Mouse (Mus musculus) kidney, postnatal 0 days (tissue): Measurements from ENCODE around the gene Psmb3. TPM values are rescaled to one million over a fixed set of nuclear protein-coding genes. Genes with fewer than 3 reads are reported as not detected.
"Not testable (repeated sequence)": the region's sequence is repeated elsewhere in the genome, so short reads cannot be mapped to it uniquely, and the experiment has no call there.

Source experiments
- ATAC-seq: fragments of 200-750 bp; cut with Nextera tagmentation; replicated peaks from 2 replicates; pipeline ENCODE4 v1.8.0; 2017; ENCODE audit warnings: low read depth, moderate number of reproducible peaks, moderate TSS enrichment, moderate library complexity; ENCODE audit not compliant: low FRiP score
- DNase-seq: peaks from one replicate; pipeline ENCODE4 v3.0.0-alpha.2; 2016; ENCODE audit warnings: low spot score
- H3K27ac ChIP-seq: fragments of 300-500 bp; sonication (generic); 2 replicates; pipeline ENCODE4 v1.5.1; 2014; ENCODE audit warnings: mild to moderate bottlenecking
- H3K27me3 ChIP-seq: fragments of 300-500 bp; sonication (generic); 2 replicates; pipeline ENCODE4 v1.6.1; 2014; ENCODE audit warnings: low read length, mixed read lengths; ENCODE audit not compliant: insufficient read depth
- H3K36me3 ChIP-seq: fragments of 300-500 bp; sonication (generic); 2 replicates; pipeline ENCODE4 v1.6.1; 2014; ENCODE audit warnings: low read length, mixed read lengths; ENCODE audit not compliant: insufficient read depth
- H3K4me1 ChIP-seq: fragments of 300-500 bp; sonication (generic); replicated peaks from 2 replicates; pipeline ENCODE4 v1.6.1; 2014; ENCODE audit warnings: antibody characterized with exemption, low read length, mixed read lengths; ENCODE audit not compliant: insufficient read depth
- H3K4me2 ChIP-seq: fragments of 300-500 bp; sonication (generic); 2 replicates; pipeline ENCODE4 v1.6.1; 2014; ENCODE audit warnings: mild to moderate bottlenecking, low read length, moderate library complexity, mixed read lengths
- H3K4me3 ChIP-seq: fragments of 300-500 bp; sonication (generic); replicated peaks from 2 replicates; pipeline ENCODE4 v1.5.1; 2014; ENCODE audit warnings: low read depth, low read length
- H3K9ac ChIP-seq: fragments of 300-500 bp; sonication (generic); 2 replicates; pipeline ENCODE4 v1.6.1; 2014; ENCODE audit warnings: low read depth, low read length
- H3K9me3 ChIP-seq: fragments of 300-500 bp; sonication (generic); replicated peaks from 2 replicates; pipeline ENCODE4 v1.6.1; 2016; ENCODE audit warnings: low read length, inconsistent platforms, mixed read lengths
- CTCF ChIP-seq: IDR thresholded peaks from 2 replicates; pipeline ENCODE4 v1.5.1; 2016; ENCODE audit warnings: antibody characterized with exemption, low read depth, mild to moderate bottlenecking, moderate library complexity
- WGBS: fragments of 180-500 bp; shearing (Covaris S2); extraction: QIAGEN DNeasy Blood & Tissue Kit; methylation state at CpG from one replicate; pipeline ENCODE4 v1.1.7; 2014; 5-methylcytosine and 5-hydroxymethylcytosine counted together
- polyA plus RNA-seq: library from polyadenylated mRNA; unstranded; fragments of >200 nt; fragmentation: Nextera tagmentation; extraction: Ambion mirVana; gene quantifications from 2 replicates; pipeline ENCODE4 v1.2.1, GENCODE M21; 2015

Gene Psmb3
- 504 and 541 TPM in 2 replicates for polyA plus RNA-seq

DNA sequence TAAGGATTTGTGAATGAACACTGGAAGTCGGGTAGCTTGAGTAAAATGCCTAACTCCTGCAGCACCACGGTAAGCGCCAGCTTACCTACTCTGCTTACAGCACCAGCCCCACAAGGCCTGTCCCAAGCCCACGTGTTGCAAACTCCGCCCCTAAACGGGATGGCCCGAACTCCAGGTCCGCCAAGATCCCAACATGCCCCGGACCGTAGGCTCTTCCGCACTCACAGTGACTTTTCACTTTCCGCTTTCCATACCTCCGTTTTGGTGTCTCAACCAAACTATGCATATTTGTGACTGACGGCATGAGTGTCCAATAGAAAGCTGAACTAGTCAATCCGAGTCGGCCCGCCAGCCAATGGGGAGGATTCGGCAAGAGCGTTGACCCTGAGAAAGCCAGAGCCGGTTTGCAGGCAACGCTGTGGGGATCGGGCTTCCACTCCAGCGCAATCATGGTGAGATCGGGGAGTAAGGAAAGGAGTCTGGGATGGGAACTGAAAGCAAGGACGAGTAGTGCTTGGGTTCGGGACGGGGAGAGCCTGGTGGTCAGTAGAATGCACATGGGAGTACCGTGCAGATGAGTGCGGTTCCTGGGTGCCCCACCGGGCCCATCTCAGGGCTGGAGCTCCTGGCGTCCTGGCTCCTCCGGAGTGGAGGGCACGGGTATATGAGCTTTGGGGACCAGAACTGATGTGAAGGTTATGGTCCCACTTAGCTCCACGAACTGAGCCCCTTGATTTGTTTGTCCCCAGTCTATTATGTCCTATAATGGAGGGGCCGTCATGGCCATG lies at the start of gene Psmb3:
TSS of gene Psmb3 (plus strand) at position 361 of the 788 bp plus-strand sequence.
- under 1% methylated on average over 35 of the region's 35 CpGs for WGBS
- peak within 1 kb of the TSS; percentile 65 for H3K4me2 ChIP-seq
- no peaks in the 10 kb centered on the region for H3K9me3 ChIP-seq
- DNase-seq (peak; percentile 100), ATAC-seq (peak; percentile 85)
- peak within 1 kb of the TSS; percentile 80 for H3K27ac ChIP-seq
- H3K27me3 ChIP-seq, result no peaks in the 10 kb centered on the region
- H3K4me1 ChIP-seq, result peaks cover 11% of the 10 kb centered on the region
- H3K9ac ChIP-seq, result peak within 1 kb of the TSS; percentile 75
- H3K36me3 ChIP-seq, result peaks cover 15% of the 10 kb centered on the region; the same call in 1 of the 2 replicates
- TF ChIP-seq CTCF, result no peak
- peak within 1 kb of the TSS; percentile 66 for H3K4me3 ChIP-seq

DNA sequence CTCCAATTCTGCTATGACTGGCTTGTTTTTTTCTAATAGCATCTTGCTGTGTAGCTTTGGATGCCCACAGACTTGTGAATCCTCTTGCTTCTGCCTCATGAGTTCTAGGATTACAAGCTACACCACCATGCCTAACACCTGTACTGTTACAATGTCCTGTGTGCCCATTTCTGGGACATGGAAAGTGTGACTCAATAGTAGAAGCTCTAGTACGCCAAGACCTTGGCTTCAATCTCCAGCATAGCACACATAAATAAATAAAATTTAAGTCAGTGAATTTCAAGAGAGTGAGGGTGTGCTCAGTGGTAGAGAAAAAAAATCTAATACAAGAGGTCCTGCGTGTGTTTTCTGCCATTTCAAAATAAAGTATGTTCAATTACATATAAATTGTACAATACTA lies 49.0 kb upstream of the Psmb3 start:
- H3K4me1 ChIP-seq, result peaks cover 4% of the 10 kb centered on the region; the same call in 1 of the 2 replicates
- 96% methylated on average over 2 of the region's 2 CpGs for whole genome bisulfite sequencing
- DNase-seq (no peak), ATAC-seq (no peak)
- H3K4me3 ChIP-seq, result no peak overlapping the region
- no peak for TF ChIP-seq CTCF
- no peaks in the 10 kb centered on the region for H3K9me3 ChIP-seq
- H3K27me3 ChIP-seq, result no peaks in the 10 kb centered on the region
- no peak overlapping the region for H3K4me2 ChIP-seq
- H3K9ac ChIP-seq, result no peak overlapping the region
- no peak overlapping the region for H3K27ac ChIP-seq
- H3K36me3 ChIP-seq, result no peaks in the 10 kb centered on the region

- no peak for DNase-seq
- Histone ChIP-seq H3K4me3 (no peak overlapping the region), H3K9ac (no peak overlapping the region), H3K4me1 (peaks cover 13% of the 10 kb centered on the region), H3K4me2 (no peak overlapping the region), H3K36me3 (no peaks in the 10 kb centered on the region), H3K27me3 (no peaks in the 10 kb centered on the region), H3K27ac (no peak overlapping the region), H3K9me3 (no peaks in the 10 kb centered on the region)
- TF ChIP-seq CTCF, result no peak
- no peak for ATAC-seq
- 78% methylated on average over 14 of the region's 14 CpGs for WGBS
Observed at GRCm38 (mm10) chr11:97656269-97656971, 46.8 kb upstream of the Psmb3 start.

GRCm38 (mm10) chr11:97657184-97657945 lies 45.8 kb upstream of the Psmb3 start:
- no peaks in the 10 kb centered on the region for H3K9me3 ChIP-seq
- H3K36me3 ChIP-seq, result no peaks in the 10 kb centered on the region
- no peak for TF ChIP-seq CTCF
- ATAC-seq (no peak), DNase-seq (no peak)
- no peak overlapping the region for H3K4me3 ChIP-seq
- no peak overlapping the region for H3K9ac ChIP-seq
- H3K4me2 ChIP-seq, result no peak overlapping the region
- H3K27ac ChIP-seq, result no peak overlapping the region
- no peaks in the 10 kb centered on the region for H3K27me3 ChIP-seq
- H3K4me1 ChIP-seq, result peaks cover 22% of the 10 kb centered on the region
- whole genome bisulfite sequencing, result 36% methylated on average over 5 of the region's 6 CpGs

DNA sequence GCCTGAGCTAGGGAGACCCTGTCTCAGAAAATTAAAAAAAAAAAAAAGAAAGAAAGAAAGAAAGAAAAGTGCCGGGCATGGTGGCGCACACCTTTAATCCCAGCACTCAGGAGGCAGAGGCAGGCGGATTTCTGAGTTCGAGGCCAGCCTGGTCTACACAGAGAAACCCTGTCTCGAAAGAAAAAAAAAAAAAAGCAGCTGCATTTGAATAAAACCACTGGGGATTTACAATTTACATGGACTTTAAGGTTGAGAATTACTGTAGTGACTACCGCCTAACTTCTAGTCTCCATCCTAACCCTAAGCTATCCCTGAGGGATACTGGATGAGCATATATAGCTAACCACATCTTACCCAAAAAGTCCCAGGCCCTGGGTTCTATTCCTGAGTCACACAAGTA lies 45.2 kb upstream of the Psmb3 start:
- ATAC-seq, H3K9me3 ChIP-seq, H3K9ac ChIP-seq, H3K4me3 ChIP-seq, H3K27ac ChIP-seq, DNase-seq, H3K27me3 ChIP-seq, H3K36me3 ChIP-seq, H3K4me2 ChIP-seq: not testable (repeated sequence)
- 86% methylated on average over 6 of the region's 6 CpGs for WGBS
- peaks cover 22% of the 10 kb centered on the region for H3K4me1 ChIP-seq

DNA sequence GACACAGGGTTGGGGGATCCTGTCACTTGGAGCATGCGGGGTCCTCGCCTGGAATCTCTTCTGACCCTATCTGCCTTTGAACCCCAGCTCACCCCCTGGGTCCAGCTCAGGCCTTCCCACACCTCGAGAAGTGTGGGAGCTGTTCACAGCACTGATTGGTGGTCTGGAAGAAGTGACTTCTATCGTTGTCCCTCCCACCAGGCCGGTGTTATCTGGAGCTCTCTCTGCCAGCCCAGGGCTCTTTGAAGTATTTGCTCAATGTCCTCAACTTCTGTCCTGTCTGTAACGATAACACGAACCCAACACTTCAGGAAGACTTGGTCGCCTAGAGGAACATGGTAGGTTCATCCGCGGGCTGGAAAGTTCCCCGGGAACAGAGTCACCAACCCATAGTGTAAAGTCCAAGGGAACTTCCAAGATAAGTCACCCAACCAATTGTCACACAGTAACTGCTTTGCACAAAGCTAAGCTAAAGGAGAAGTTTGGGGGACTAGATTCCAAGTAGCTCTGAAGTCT lies 44.4 kb upstream of the Psmb3 start:
- no peak for TF ChIP-seq CTCF
- Histone ChIP-seq H3K4me2 (peak overlapping the region; percentile 88), H3K36me3 (no peaks in the 10 kb centered on the region), H3K27me3 (no peaks in the 10 kb centered on the region), H3K4me3 (peak overlapping the region; percentile 75; the same call in 1 of the 2 replicates), H3K9me3 (no peaks in the 10 kb centered on the region), H3K9ac (peak overlapping the region; percentile 92; the same call in 1 of the 2 replicates), H3K4me1 (peaks cover 22% of the 10 kb centered on the region), H3K27ac (no peak overlapping the region)
- DNase-seq (no peak), ATAC-seq (no peak)
- 59% methylated on average over 11 of the region's 11 CpGs for WGBS
